Mouse (Mus musculus) midbrain, postnatal 0 days (tissue): ENCODE measurements around the gene Scml4. TPM values are rescaled to one million over a fixed set of nuclear protein-coding genes. Genes with fewer than 3 reads are reported as not detected.

Experiments
- ATAC-seq: fragments of 200-750 bp; cut with Nextera tagmentation; 2 replicates; pipeline ENCODE4 v1.8.0; 2017; ENCODE audit warnings: moderate number of reproducible peaks, mild to moderate bottlenecking, moderate TSS enrichment, moderate library complexity; ENCODE audit not compliant: low FRiP score
- DNase-seq: peaks from one replicate; pipeline ENCODE4 v3.0.0-alpha.2; 2015; ENCODE audit warnings: low spot score
- H3K27ac ChIP-seq: fragments of 300-500 bp; sonication (generic); 2 replicates; pipeline ENCODE4 v1.5.1; 2014; ENCODE audit warnings: low read depth, mild to moderate bottlenecking, low read length, mixed read lengths
- H3K27me3 ChIP-seq: fragments of 300-500 bp; sonication (generic); 2 replicates; pipeline ENCODE4 v1.6.1; 2014; ENCODE audit warnings: low read length, control low read depth, mixed read lengths; ENCODE audit not compliant: insufficient read depth
- H3K36me3 ChIP-seq: fragments of 300-500 bp; sonication (generic); 2 replicates; pipeline ENCODE4 v1.6.1; 2014; ENCODE audit warnings: low read length, control low read depth, mixed read lengths; ENCODE audit not compliant: insufficient read depth
- H3K4me1 ChIP-seq: fragments of 300-500 bp; sonication (generic); 2 replicates; pipeline ENCODE4 v1.6.1; 2014; ENCODE audit warnings: mild to moderate bottlenecking, control low read depth, antibody characterized with exemption, low read length, mixed read lengths; ENCODE audit not compliant: insufficient read depth
- H3K4me2 ChIP-seq: fragments of 300-500 bp; sonication (generic); 2 replicates; pipeline ENCODE4 v1.6.1; 2014; ENCODE audit warnings: low read depth, mild to moderate bottlenecking, low read length, mixed read lengths; ENCODE audit not compliant: poor library complexity, severe bottlenecking
- H3K4me3 ChIP-seq: fragments of 300-500 bp; sonication (generic); 2 replicates; pipeline ENCODE4 v1.5.1; 2014; ENCODE audit warnings: low read depth, mild to moderate bottlenecking, low read length, moderate library complexity
- H3K9ac ChIP-seq: fragments of 300-500 bp; sonication (generic); replicated peaks from 2 replicates; pipeline ENCODE4 v1.6.1; 2014; ENCODE audit warnings: mild to moderate bottlenecking, low read length, moderate library complexity, mixed read lengths; ENCODE audit not compliant: poor library complexity, severe bottlenecking
- H3K9me3 ChIP-seq: fragments of 300-500 bp; sonication (generic); 2 replicates; pipeline ENCODE4 v1.6.1; 2016; ENCODE audit warnings: low read length, control low read depth
- CTCF ChIP-seq: IDR thresholded peaks from 2 replicates; pipeline ENCODE4 v1.5.1; 2016; ENCODE audit warnings: antibody characterized with exemption, mild to moderate bottlenecking
- WGBS: fragments of 180-500 bp; shearing (Covaris S2); extraction: QIAGEN DNeasy Blood & Tissue Kit; methylation state at CpG from one replicate; pipeline ENCODE4 v1.1.7; 2014; 5-methylcytosine and 5-hydroxymethylcytosine counted together
- polyA plus RNA-seq: library from polyadenylated mRNA; unstranded; fragments of >200 nt; fragmentation: Nextera tagmentation; extraction: Ambion mirVana; gene quantifications from 2 replicates; pipeline ENCODE4 v1.2.1, GENCODE M21; 2015
- total RNA-seq: library from RNA; depleted of rRNA; stranded (reverse); fragments of >200 nt; gene quantifications from 2 replicates; pipeline ENCODE4 v1.2.3, GENCODE M21; 2014

The Scml4 gene
- total and polyA plus RNA-seq, 2 experiments from 2014 or later = 12.9 to 57.1 TPM

DNA sequence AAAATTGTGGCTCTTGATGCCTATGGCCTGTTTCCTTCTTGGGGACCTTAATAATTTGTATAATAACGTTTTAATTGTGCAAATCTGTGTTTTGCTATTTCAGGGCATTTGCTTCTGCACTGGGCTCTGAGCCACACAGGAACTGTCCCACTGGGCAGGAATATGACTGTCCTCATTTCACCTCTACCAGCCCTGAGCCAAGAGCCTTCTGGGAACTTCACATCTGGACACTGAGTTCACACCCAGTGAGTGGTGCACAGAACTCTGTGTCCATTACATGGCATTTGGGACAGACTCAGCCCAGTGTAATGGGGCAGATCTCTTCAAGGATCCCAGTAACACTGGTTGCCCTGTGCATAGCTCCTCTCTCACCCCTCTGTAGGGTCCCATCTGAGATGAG is 16.8 kb upstream of the Scml4 start:
- H3K9me3 ChIP-seq = no peaks in the 10 kb centered on the region
- H3K9ac ChIP-seq = no peak overlapping the region
- no peaks in the 10 kb centered on the region for H3K4me1 ChIP-seq
- no peak overlapping the region for H3K4me3 ChIP-seq
- no peak overlapping the region for H3K4me2 ChIP-seq
- no peak for TF ChIP-seq CTCF
- DNase-seq = no peak
- H3K27ac ChIP-seq = no peak overlapping the region
- H3K36me3 ChIP-seq = no peaks in the 10 kb centered on the region
- 79% methylated on average over 1 of the region's 1 CpGs for WGBS
- ATAC-seq = no peak
- no peaks in the 10 kb centered on the region for H3K27me3 ChIP-seq

DNA sequence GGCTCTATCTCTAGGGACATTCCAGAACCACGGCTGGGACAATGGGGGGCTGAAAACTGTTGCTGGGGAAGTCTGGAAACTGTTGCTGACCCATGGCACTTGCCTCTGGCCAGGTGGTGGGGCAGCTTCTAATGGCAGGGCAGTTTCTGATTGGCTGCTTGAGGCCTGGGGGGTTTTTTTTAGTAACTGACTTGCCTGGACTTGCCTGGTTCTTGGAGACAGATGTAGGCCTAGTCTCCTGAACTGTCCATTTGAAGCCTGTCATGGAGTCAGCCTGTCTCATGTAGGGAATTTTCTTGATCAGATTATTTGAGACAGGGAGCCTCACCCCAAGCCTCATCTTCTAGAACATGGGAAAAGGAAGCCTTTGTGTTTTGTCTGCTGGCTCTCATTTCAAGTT is 14.7 kb upstream of the Scml4 start:
- no peaks in the 10 kb centered on the region for H3K27me3 ChIP-seq
- DNase-seq = no peak
- no peak overlapping the region for H3K4me2 ChIP-seq
- no peak overlapping the region for H3K27ac ChIP-seq
- H3K4me1 ChIP-seq = no peaks in the 10 kb centered on the region
- ATAC-seq = no peak
- TF ChIP-seq CTCF = no peak
- no peaks in the 10 kb centered on the region for H3K36me3 ChIP-seq
- 63% methylated on average over 1 of the region's 1 CpGs for WGBS
- H3K9me3 ChIP-seq = no peaks in the 10 kb centered on the region
- no peak overlapping the region for H3K4me3 ChIP-seq
- H3K9ac ChIP-seq = no peak overlapping the region

DNA sequence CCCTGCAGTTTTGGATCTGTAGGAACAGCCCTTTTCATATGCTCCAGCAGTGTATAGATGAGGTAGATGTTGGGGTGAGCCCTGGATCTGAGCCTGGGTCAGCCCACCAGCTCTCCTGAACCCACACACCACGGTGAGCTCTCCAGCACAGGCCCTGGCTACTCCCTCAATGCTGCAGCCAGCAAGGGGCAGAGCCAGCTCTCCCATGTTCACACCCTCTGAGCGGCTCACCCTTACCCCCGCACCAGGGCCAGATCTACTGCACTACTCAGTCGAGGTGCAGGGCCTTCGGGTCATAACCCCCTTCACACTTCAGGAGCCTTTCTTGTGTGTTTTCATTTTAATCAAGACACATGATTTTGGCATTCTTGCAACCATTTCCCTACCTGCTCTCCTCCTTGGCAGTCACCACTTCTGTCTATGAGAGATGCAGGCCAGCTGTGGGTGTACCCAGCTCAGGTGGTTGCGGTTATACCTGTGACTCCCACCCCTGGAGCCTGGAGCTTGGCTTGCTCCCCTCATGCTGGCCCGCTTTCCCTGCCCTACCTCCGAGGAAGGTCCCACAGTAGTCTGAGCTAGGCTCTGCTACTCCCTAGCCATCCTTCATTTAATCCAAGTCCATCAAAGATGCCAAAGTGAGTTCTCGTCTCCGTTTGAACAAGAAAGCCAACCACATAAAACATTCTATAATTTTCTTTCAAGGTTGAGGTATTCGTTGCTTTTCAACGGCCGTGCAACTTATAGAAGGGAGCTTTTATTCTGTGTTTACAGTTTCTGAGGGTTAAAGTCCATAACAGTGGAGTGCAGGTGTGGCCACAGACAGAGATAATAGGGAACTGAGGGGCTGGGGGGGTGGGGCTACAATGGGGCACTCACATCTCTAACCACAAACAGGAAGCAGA is 11.7 kb upstream of the Scml4 start:
- no peak for TF ChIP-seq CTCF
- Histone ChIP-seq H3K4me2 (no peak overlapping the region), H3K4me1 (no peaks in the 10 kb centered on the region), H3K36me3 (no peaks in the 10 kb centered on the region), H3K27ac (no peak overlapping the region), H3K9ac (no peak overlapping the region), H3K27me3 (no peaks in the 10 kb centered on the region), H3K9me3 (no peaks in the 10 kb centered on the region), H3K4me3 (no peak overlapping the region)
- WGBS = 92% methylated on average over 13 of the region's 13 CpGs
- ATAC-seq (no peak), DNase-seq (no peak)

DNA sequence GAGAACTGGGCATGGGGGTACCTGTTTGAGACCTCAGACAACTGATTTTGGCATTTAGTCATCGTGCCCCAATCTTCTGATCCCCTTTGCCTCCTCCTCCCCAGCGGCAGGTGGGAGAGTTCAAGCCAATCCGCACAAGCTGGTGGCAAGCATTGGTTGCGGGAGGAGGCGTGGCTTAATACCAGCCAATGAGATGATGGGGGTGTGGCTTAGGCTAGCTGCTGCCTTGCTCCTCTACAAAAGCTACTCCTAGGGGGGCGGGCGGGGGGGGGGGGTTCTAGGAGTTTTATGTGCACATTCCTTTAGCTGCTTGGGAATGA is 11.1 kb upstream of the Scml4 start:
- Histone ChIP-seq H3K27ac (no peak overlapping the region), H3K4me1 (no peaks in the 10 kb centered on the region), H3K9ac (no peak overlapping the region), H3K27me3 (no peaks in the 10 kb centered on the region), H3K4me3 (no peak overlapping the region), H3K36me3 (no peaks in the 10 kb centered on the region), H3K9me3 (no peaks in the 10 kb centered on the region), H3K4me2 (no peak overlapping the region)
- 91% methylated on average over 7 of the region's 7 CpGs for WGBS
- DNase-seq (no peak), ATAC-seq (no peak)
- no peak for TF ChIP-seq CTCF

DNA sequence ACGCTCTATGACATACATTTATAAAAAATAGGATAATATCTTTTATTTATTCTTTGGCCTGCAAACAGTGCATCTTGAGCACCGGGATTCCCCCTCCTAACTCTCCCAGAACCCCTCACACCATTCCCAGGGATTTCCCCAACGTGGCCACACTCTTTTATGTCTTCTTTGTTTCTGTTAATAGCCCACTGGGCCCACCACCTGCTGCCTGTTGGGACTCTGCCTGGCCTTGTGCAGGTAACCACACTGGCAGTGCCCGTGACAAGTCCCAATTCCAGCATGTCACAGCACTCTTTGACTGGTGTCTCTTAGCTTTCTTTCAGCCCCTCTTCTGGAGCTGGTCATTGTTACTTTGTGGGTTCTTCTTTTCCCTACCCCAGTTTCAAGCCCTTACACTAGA is 5.3 kb upstream of the Scml4 start:
- 61% methylated on average over 4 of the region's 4 CpGs for WGBS
- Histone ChIP-seq H3K9me3 (no peaks in the 10 kb centered on the region), H3K27ac (no peak overlapping the region), H3K9ac (no peak overlapping the region), H3K4me3 (no peak overlapping the region), H3K27me3 (no peaks in the 10 kb centered on the region), H3K4me2 (no peak overlapping the region), H3K4me1 (0 out of 2 replicates have a peak, but pooled peaks cover 3% of the 10 kb centered on the region), H3K36me3 (no peaks in the 10 kb centered on the region)
- ATAC-seq = no peak
- TF ChIP-seq CTCF = no peak
- DNase-seq = no peak

DNA sequence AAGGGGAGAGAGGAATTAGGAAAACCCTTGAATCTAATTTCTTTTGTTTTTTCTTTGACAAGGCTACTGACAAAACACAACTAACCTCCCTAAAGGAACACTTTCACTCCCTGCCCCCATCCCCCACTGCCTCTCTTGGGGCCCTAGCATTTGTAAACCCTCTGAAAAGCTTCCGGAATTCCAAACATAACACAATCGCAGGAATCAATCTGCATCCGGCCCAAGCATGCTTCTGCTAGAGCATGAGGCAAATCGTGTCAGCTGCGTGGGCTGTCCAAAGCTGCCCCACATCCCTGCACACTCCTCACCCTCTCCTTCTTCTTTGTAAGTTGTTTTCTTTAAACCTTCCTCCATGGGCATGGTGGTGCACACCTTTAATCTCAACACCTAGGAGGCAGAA is 4.9 kb upstream of the Scml4 start:
- ATAC-seq (no peak), DNase-seq (no peak)
- 34% methylated on average over 5 of the region's 5 CpGs for WGBS
- H3K27me3 ChIP-seq = no peaks in the 10 kb centered on the region
- H3K4me1 ChIP-seq = 0 out of 2 replicates have a peak, but pooled peaks cover 3% of the 10 kb centered on the region
- H3K9me3 ChIP-seq = no peaks in the 10 kb centered on the region
- no peak overlapping the region for H3K4me3 ChIP-seq
- no peaks in the 10 kb centered on the region for H3K36me3 ChIP-seq
- no peak overlapping the region for H3K4me2 ChIP-seq
- no peak overlapping the region for H3K9ac ChIP-seq
- no peak for TF ChIP-seq CTCF
- no peak overlapping the region for H3K27ac ChIP-seq
